Mouse (Mus musculus) 3T3-L1 (cell line): ENCODE data around the gene Fkbp11.

Source experiments
- DNase-seq: peaks from one replicate; pipeline ENCODE4 v3.0.0-alpha.2; 2015; ENCODE audit warnings: low read depth, low spot score

Gene Fkbp11

GRCm38 (mm10) chr15:98695726-98696125, 32.3 kb downstream of the Fkbp11 start:
- no peak for DNase-seq

GRCm38 (mm10) chr15:98692171-98692715, 35.8 kb downstream of the Fkbp11 start:
- DNase-seq: peak; percentile 92

DNA sequence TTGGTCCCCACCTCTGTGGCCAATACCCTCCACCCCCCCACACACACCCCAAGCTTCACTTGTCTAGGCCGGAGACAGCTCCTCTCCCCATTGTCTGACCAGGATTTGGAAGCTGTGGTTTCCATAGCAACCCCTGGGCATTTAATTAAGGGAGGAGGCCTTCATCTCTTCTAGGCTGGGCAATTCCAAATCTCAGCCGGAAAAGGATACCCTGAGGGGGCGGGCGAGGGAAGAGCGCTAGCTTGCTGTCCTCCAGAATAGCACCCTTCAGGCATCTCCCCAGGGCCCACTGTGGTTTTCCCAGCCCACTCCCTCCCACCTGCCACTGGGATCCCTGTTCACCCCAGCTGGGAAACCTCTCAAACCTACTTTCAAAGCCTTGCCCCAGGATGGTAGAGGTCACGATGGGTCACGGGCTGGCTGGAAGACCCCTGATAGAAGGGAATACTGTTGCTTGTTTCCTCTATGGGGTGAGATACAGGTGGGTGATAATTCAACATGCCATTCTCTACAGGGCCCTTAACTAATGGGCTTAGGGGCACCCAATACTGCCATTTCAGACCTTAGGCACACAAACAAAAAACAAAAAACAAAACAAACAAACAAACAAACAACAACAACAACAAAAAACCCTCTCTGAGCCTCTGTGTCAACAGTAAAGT, 36.4 kb downstream of the Fkbp11 start:
- DNase-seq: no peak

DNA sequence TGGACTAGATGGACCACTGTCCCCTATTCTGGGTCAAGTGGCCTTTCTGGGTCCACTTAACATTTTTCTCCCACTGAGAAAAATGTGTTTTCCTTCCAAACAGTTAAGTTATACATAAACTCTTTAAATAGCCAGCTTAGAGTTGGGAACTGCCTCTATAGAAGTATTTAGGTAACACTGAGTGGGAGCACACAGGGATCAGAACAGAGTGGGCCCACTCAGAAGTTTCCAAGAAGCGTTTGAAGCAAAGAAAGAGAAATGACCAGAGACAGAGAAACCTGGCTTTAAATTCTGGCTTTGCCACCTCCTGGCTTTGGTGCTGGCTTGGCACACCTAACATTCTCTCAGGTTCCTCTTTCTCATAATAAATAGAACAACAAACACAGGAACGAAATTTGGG, 38.3 kb downstream of the Fkbp11 start:
- DNase-seq: no peak

DNA sequence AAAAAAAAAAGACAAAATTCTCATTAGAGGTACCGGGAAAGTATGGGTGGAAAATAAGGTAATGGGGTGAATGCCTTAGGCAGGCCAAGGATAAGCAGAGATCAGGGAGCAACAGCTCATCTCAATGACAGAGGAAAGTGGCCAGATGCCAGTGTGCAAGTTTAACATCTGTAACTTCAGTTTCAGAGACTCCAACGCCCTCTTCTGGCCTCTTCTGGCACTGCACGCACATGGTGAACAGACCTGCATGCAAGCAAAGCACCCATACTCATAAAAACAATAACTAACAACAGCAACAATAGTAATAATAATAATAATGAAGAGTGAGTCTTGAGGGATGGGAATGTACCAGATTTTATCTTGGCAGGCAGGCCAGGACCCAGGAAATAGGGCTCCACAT, 42.1 kb downstream of the Fkbp11 start:
- peak; percentile 29 for DNase-seq

DNA sequence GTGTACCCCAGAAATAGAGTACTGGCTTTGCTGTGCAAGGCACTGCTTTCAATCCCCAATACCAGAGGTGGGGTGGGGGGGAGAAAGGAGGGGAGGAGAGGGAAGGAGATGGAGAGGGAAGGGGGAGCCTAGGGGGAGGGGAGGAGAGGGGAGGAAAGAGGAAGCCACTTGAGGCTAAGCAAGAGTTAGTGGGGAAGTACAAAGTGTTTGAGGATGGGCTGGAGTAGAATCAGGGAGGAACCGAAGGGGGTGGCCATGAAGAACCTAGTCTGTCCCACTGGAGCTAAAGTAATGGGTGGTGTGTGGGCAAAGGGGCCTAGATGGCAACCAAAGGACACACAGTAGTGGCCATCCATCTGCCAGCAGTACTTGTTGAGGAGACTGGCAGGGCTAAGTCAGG, 44.3 kb downstream of the Fkbp11 start:
- no peak for DNase-seq

GRCm38 (mm10) chr15:98683177-98683576, 44.8 kb downstream of the Fkbp11 start:
- peak; percentile 71 for DNase-seq

DNA sequence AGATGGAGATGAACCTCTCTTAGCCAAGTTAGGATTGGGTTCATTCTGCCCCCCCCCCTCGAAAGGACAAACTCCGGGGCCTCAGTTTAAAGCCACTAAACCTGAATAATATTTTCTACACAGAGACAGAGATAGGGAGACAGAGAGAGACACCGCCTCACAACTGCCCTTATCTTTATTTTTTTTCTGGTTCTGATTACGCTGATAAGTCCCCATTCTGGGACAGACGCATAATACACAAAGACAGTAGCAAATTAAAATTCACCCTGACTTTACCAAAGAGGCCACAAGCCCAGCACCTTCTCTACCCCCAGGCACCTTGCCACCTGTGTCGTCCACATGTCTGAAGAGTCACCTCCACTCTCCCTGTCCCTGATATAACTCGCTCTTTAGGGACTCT, 46.4 kb downstream of the Fkbp11 start:
- no peak for DNase-seq

- DNase-seq: no peak
Observed at GRCm38 (mm10) chr15:98680660-98681059, 47.3 kb downstream of the Fkbp11 start.

DNA sequence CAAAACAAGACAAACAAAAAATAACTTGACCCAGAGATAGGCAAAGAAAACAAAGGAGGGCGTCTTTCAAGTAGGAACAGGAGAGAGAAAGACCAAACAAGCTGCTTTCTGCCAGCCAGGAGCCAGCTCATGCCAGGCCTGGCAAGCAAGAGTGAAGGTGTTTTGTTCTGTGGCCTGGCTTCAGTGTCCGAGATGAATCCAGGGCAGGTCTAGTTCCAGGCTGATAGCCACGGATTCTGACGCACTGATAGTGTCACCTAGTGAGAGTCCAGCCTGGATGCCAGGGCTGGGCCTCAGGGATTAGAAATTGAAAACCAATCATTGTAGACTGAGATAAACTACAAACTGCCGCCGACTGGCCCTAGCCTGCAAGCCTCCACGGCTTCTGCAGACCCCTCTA, 50.0 kb downstream of the Fkbp11 start:
- no peak for DNase-seq

GRCm38 (mm10) chr15:98676940-98677728, 50.9 kb downstream of the Fkbp11 start, which contains the start of gene Rnd1:
TSS of gene Rnd1 (minus strand) at chr15:98677461.
- DNase-seq: peak; percentile 93

DNA sequence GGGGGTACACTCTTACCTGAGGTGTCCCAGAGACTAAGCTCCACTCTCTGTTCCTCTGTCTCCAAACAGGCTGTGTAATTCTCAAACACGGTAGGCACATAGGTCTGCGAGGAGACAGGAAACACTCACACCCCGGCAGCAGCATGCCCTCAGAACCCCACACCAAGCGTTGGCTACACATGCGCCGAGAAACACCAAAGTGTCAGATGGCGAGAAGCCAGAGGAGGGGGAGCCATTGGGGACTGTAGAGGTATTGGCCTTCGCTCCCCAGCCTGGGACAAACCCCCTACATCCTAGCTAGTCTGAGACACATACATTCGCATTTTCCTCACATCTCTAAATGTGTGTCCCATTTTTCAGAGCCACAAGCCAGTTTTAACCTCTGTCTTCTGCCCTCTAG, 51.5 kb downstream of the Fkbp11 start:
- DNase-seq: peak; percentile 47

DNA sequence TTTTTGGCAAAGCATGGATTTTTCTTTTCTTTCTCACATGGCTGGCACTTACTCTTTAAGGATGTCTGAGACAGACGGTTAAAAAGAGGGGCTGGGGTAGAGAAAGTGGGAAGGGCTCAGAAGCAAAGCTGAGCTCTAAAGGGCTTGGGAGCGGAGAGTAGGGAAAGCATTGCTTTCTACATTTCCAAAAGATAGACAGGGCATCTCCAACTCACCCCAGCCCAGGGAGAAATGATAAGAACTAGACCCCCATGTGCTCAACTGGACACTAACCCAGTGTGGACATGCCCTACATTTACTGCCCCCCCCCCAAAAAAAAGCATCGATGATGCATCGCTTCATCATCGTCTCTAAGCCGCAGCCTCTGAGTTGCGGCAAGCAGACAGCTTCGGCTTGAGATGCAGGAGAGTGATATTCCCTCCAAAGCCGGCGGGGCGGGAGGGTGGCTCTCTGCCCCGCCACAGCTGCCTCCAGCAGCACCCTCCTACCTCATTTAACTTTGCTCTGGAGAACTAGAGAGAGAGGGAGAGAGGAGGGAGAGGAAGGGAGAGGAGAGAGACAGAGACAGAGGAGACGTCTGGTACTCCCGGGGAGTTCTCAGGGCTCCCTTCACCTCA, 52.3 kb downstream of the Fkbp11 start:
- DNase-seq: peak; percentile 41

- no peak for DNase-seq
Observed at GRCm38 (mm10) chr15:98674994-98675545, 52.9 kb downstream of the Fkbp11 start.
